Mouse (Mus musculus): ENCODE measurements at regions not wholly inside any gene's neighbourhood (a gene's known extent, or its start where the extent isn't known, plus 50 kb on each side); places are given as distances from the start of the nearest gene placed in this dataset.

DNA sequence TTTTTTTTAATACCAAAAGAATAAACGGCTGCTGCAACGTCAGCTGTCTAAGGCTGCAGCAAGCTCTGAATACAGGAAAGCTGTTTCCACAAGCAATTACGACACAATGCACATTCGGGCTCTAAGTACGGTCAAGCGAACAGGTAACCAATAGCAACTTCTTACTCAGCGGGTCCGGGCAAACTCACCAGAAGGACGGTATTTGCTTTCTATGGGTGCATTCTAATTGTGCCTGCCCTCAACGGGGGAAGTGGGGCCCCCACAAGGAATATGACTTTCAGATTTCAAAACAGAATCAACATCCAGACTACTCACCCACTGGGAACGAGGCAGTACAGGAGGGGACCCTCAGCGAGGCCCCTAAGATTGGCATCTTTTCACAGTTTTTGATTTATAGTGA lies 280.1 kb upstream of the Sash1 start:
- no peak for DNase-seq

DNA sequence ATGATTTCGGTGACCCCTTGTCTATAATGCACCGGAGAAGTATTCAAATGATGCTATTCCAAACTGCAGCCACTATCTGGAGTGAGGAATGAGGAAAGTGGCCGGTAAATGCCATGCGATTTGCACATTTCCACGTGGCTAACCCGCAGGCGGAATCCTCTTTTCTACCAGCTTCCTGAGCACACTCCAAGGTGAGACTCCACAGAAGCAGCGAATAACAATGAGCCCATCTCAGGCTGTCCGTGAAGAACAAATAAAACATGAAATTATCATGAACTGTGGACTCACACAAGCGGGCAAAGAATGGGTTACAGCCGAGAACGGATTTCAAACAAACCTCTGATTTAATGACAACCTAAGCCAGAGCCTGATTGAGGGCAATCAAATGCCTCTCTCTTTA lies 279.7 kb upstream of the Sash1 start:
- no peak for DNase-seq

DNA sequence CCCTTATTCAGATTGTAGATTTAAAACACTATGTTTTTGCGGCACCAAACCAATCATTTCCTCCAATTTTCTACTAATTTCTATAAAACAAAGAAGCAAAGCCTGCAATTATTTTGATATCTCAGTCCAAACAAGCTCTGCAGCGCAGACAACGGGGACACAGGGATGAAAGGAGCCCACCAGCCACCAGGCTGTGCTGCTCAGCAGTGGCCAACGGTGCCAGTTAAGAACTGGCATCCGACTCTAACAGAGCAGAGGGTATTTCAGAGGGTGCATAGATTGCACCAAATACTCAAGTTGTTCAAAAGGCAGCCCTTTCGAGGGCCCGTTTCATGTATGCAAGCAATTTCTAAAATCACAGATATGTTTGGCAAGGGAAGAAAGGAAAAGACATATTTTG lies 278.5 kb upstream of the Sash1 start:
- DNase-seq: no peak

DNA sequence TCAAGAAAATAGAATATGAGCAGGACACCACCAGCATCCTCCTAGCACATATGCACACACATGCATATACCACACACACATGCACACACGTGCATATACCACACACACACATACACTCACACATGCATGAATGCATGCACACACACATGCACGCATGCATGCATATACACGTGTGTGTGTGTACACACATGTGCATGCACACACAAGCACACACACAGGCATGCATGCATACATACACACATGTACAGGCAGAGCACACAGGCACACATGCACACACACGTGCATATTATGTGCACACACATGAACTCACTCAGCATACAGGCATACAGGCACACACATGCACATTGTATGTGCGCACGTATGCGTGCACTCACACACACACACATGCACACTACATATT lies 275.7 kb upstream of the Sash1 start:
- no peak for DNase-seq

DNA sequence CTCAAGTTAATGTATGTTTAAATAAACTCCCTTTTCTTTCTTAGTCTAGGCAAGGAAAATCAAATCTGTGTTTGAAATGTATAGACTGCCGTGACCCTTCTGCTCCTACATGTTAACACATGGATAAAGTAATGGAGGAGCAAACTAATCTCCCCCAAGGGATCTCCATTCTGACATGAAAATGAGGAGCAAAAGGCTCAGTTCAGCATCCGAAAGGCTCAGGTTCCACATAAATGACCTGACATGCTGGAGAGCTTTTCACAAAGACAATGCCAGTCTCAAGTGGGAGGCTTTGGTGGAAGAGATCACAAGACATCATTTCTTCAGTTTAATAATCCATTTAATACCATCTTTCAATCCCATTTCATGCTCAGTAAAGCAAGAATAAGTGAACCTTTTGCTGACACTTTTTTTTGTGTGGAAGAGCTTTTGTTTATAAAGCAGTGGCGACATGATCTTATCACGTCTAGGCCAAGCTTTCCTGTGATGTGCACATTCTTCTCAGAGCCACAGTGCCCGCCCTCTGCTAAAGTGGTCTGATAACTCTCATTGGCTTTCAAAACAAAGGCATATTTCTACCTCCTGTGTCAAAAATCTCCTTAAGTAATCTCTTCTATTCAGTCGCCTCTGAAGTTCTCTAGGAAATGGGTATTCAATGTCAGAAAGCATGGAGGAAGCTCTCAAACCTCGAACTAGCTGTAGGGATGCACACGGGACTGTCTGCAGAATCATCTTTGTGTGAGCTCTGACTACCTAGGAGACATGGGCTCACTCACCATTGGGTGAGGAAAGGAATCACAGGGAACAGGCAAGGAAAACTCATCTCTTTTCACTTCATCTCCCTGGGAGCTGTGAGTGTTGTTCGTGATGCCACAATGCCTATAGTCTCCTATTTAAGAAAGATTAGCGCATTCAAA lies 271.7 kb upstream of the Sash1 start:
- no peak for DNase-seq

DNA sequence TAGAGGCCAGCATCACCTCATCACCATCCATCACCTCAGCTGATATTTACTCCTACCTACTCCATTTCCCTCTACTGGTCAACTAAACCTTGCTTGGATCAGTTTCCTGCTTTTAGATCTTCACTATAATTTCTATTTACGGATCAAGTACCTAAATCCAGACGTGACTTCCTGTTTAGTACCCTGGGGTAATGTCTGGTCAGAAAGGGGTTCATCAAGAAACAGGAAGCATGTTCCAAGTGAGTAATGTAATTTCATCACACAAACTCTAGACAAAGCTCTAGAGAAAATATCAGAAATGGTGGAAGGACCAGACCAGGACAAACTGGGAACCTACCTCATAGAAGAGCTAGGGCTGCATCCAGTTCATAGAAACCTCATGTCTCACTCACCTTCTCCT lies 250.2 kb upstream of the Sash1 start:
- no peak for DNase-seq

DNA sequence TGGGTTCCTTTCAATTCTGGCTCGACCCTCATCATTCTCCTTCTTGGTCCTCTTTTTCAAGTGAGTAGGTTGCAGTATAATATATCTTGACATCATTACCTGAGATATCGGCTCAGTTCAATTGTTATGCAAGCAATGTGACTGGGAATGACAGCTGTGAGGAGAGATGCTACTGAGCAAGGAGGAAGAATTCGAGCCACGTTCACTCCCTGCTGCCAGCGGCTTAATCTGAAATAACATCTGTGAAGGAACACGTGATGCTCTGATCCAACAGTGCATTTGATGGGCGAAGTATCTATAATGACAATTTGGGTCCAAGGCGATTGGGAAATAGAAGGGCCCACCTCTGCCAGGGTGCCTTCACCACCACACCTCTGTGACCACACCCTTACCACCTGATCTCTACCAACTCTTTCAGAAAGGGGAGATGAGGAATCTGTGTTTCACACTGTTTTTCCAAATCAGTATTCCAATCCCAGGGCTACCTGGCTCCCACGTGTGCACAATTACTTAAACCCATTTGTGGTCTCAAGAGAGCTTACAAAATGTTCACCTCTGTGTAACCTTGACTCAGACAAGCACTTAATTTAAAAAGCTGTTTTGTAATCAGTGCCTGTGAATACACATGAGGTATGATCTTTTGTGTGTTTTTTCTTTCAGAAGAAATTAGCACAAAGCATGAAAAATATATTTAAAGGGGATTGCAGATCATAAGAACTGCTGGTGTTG lies 248.6 kb upstream of the Sash1 start:
- no peak for DNase-seq

DNA sequence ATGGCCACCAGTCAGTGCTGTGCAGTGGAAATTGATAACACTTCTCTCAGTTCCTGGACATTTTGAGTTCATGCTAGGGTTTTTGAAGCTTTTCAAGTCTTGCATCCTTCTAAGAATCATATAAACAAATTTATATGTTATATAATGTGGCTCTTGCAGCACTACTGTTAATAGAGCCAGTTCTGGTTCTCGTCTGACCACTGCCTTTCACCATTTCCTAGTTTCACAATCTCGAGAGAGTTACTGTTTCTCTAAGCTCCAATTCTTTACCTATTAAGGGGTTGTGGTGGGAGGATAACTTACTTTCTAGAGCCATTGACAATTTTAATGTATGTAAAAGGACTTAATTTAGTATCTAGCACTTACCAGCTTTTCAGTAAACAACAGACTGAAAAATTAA lies 244.2 kb upstream of the Sash1 start:
- no peak for DNase-seq

DNA sequence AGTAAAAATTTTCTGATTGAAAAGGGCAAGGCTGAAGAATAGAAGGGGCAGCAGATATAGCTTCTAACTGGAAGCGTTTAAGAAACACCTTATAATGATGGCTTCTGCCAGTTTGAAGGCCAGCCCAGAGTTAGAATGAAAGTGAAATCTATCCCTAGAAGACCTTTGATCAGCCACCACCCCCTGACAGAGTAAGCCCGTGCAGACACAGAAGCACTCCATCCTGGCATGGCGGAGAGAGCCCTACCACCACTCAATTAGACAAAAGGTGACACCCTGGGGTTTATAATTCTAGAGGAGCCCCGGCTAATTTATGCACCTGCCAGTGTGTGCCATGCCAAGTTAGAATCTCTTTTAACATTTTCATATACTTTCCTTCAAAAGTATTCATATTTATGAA lies 233.4 kb upstream of the Sash1 start:
- no peak for DNase-seq

DNA sequence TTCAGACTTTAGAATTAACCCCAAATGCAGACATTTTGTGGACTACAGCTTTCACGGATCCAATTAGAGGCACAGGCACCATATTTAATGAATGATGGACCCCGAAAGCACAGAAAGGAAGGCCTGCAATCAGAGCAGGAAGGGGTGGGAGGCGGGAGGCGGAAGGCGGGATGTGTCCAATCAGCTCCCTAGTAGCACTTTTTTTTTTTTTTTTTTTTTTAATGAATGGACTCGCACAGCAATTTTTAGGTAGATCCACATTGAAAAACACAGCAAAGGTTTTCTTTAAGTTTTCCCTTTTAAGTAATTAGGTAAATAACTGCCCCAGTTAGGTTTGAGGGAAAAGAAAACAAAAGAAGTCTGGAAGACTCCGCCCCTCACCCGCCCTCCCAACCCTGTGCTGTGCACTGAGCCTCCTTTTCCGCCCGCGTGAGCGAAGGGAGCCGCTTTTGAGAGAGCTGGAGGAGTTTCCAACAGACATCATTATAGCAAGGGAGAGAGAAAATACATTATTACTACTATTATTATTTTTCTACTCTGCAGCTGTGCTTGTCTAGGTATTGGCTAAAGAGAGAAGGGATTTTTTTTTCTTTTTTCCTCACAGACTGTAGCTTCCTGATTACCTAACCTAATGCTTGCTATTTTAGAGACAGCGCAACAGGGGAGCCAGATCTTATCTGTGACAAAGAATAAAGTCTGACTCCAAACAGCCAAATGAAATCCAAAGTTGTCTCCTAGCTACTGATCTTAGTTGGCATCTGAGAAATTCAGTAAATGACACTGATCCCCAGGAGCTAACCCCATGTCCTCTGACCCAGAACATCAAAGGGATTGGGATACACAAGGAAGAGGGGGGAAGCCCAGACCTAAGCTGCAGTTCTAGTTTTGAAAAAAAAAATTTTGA lies 232.0 kb upstream of the Sash1 start:
- DNase-seq: peak; percentile 8 to 10

DNA sequence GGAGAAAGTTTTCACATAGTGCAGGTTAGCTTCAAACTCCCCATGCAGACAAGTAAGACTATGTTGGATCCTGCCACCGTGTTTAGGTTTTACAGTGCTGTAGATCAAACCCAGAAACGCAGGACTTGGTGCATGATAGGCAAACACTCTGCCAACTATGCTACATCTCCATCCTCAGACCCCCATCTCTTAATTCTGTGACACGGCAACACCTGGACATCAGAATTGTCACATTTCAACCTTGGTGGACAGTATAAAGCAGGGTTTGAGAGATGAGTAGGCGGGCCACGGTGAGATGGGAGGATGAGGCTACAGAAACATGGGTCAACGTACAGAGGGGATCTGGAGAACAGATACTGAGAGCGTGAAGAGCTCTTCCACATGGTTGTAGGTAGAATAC lies 231.3 kb upstream of the Sash1 start:
- DNase-seq: no peak

DNA sequence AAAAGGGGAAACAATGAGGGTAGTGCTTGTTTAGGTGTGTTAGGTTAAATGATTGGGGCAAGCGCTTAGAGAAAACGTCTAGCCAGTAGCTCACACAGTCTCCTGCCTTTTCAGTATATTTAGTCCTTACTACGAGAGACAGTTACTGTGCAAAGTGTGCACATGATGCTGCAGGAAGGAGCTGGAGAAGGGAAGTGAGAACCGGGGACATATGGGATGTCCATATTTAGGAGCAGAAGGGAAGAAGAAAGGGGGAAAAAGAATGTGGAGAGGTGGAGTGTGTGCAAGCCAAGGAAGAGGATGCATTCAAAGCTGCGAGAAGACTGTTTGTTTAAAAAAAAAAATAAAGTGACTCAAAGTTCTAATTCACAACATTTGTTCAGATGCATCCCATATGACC lies 227.8 kb upstream of the Sash1 start:
- DNase-seq: no peak

DNA sequence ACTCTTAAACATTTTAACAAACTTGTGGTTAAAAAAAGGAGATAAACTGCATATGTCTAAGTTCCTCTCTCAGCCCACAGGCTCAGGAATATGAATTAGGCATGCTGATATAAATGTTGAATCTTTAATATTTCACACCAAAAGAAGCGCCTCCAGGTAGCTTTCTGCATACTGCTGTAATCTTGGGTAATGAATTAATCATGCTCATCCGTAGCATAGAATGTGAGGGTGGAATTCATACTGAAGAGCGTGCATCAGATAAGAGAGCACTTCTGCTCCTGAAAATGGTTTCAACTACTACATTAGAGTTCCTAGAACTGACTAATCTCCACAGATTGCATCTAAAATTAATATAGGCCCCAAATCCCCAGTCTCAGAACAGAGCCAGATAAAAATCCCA lies 225.2 kb upstream of the Sash1 start:
- DNase-seq: no peak

DNA sequence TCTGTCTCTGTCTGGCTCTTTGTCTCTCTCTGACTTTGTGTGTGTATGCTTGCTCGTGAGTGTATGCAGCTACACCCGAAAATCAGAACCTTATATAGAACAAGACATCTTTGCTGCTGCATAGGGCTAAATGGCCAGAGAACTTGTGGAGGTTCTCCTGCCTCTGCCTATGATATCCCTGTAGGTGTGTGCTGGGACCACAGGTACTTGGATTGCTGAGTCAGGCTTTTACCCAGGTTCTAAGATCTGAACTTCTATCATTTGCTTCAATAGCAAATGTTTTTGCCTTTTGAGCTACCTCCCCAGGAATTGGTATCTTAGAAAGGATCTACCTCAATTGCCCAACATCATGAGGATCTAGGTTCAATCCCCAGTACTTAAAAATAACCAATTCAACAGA lies 210.3 kb upstream of the Sash1 start:
- no peak for DNase-seq

DNA sequence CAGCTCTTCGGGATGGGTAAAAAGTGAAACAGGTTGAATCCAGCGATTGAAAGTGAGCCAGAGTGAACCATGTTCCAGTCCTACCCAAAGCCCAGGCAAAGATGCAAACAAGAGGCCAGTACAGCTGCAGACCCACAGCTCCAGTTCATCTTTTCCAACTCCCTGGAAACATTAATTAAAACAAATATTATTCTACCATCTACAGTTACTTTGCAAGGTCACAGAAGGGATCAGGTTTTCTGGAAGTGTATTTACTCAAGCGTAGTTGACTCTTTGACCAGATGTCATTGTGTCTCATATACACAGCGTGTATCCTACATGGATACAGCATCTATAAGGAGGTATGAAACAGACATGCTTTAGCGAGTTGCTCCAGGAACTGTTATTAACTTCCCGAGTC lies 209.3 kb upstream of the Sash1 start:
- DNase-seq: no peak

DNA sequence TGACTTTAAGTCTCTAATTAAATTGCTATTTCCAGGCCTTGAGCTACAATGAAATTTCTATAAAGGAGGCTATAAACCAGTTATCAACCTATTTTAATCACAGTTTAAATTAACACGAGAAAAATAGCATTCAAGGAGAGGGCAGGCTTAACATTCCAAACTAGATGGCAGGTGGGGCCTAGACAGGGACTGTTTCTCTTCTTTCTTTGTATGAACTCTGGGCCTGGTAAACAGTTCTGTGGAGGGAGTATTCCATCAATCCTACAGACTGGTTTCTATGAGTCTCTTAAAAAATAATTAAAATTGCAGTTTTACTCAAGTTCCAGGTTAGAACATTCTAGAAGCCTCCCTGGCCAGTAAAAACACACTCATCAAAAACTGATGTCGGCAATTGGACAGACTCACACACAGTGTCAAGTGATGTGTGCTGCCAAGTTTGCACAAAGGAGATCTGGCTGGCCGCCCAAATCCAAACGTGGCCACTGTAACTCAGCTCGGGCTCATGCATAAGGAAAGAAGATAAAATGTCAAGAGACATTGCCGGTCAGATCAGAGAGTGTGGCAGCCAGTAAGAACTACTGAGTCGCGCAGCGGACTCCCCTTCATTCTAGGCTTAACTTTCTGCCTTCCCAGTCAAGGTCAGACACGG lies 206.5 kb upstream of the Sash1 start:
- DNase-seq: peak; percentile 71 to 72

DNA sequence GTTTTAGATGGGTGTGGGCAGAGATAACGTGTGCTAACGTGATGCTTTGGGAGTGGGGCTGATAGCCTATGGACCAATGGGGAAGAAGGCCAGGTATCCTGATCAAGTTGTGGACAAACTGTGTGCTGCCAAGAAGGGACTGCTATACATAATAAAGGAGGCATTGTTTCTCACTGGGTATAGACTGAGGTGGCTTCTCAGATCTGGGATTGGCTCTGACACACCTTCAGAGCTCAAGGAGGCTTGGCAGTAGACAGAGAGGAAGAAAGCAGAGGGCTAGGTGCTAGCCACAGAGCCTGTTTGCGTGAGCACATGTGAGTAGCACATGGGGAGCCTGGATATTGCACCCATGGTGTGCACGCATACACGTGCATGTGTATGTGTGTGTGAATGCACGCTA lies 205.1 kb upstream of the Sash1 start:
- DNase-seq: no peak

DNA sequence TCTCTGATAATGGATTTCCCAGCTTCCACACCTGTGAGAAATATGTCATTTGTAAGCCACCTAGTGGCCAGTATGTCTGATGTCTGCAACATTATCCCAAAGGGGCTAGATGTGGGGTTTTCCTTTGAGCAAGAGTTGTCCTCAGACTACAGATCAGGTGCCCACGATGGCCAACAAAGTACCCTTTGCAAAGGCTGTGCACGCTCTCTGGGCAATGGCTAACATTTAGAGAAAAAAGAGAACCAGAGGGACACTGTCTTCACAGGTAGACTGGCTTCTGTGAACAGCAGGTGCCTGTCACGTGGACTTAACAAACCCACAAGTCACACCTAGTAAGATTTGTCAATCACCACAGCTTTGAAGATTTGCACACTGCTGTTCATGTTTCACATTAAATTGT lies 202.0 kb upstream of the Sash1 start:
- DNase-seq: no peak

DNA sequence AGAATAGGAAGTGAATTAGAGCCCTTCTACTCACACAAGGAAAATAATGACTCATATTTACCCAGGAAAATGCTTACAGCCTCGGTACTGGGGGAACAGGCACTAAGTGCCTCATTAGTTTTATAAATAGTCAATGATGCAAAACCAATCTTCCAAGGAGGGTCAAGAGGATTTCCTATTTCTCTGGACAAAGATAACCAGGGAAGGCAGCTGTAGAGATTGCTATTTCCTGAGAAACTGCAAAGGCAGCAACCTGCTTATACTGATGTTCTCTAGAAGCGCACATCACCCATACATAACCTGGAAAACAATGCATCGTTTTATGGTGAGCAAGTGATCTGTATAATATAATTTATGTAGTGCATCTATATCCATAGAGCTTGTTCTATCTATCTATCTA lies 201.3 kb upstream of the Sash1 start:
- no peak for DNase-seq

DNA sequence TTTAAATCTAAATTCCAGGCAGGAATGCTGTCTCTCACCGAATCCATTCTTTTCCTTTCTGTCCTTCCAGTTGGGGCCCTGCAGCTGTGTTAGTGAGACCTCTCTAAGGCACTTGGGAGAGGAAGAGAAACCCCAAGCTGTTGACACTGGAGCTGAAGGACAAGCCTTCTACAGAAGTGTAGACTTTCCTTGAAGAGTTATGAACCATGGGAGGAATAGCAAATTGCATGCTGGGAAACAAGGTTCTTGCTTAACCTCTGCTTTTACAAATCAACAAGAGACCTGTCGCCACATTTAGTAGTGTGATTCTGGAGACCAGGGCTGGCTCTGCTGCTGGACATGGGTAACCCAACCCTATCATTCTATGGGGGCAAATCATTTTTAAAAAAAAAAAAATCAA lies 200.8 kb upstream of the Sash1 start:
- no peak for DNase-seq

DNA sequence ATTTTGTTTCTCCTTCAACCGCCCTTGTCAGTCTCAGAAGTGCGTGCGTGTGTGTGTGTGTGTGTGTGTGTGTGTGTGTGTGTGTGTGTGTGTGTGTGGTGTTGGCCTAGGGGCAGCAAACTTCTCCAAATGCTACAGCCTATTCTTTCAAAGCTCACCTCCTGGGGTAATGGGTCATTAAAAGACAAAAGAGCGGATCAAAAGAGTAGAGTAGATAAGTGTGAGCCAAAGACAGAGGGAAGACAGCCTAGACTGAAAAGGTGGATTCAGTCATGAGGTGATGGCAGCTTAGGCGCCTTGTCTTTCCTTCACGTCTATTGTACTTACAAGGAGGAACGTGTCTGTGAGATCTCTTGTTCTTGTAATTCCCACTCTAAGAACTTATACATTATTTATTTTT lies 199.6 kb upstream of the Sash1 start:
- no peak for DNase-seq

DNA sequence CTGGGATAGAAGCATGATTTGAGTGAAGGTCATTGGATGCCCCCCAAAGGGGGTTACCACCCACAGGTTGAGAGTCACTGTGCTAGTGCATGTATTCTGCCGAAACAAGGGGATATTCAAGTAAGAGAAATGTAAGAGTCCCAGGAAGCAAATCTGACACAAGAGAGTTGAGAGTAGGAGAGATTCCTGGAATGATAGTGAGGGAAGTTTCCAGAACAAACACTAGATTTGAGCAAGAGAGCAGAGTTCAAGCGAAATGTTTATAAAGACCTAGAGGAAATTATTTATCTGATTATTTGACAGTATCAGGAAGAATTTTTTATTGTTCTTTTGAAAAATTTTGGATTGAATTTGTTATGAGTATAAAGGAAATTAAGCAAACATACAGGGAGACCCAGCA lies 189.0 kb upstream of the Sash1 start:
- no peak for DNase-seq

Data from adrenal gland, postnatal 36 days (tissue).